Mouse (Mus musculus) B cell, adult 2 months (primary cell): Measurements from ENCODE around the gene Gm2035.
"Not testable (repeated sequence)": the region's sequence is repeated elsewhere in the genome, so short reads cannot be mapped to it uniquely, and the experiment has no call there.

ENCODE experiments used
- DNase-seq, 2 experiments: peaks; one replicate each; pipeline ENCODE4 v3.0.0; 2022

Gene Gm2035

DNA sequence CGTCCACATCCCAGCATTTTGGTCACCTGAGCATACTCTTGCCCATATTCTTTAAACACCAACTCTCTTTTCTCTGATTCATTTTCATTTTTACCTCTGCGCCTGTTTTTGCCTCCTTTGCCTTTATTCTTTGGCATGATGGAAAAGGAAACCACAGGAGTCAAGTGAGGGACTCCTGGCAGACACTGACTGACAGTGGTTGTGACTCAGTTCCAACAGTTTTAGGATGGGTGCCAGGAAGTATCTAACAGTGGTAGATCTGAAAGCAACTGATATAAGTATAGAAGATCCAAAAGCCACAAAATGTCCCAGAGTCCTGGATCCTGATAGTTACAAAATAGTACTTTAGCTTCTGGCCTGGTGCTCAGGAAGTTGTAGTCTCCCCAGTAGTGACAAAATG is at the start of gene Gm2035:
Gm2035 (minus strand) TSS at position 137 of the 400 bp plus-strand sequence.
- not testable (repeated sequence) for DNase-seq

DNA sequence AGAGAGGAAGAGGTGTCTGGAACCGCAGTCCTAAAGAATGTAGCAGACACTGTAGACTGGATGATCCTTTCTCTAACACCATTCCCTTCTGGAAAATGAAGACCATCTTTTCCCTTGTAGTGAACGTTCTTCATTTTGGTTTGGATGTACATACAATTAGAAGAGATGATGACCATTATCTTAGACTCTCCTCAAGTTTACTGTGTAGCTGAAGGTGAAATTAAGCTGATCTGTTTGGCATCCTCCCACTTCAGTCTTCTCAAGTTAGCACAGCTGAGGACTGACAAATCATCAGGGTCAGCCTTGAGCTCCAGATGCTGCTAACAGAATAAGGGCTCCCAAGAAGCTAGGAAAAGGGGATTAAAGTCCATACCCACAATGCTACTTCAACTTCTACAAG is 34.1 kb upstream of the Gm2035 start, which contains the start of gene Gm2042:
Gm2042 (plus strand) TSS at position 301 of the 400 bp plus-strand sequence.
- not testable (repeated sequence) for DNase-seq

DNA sequence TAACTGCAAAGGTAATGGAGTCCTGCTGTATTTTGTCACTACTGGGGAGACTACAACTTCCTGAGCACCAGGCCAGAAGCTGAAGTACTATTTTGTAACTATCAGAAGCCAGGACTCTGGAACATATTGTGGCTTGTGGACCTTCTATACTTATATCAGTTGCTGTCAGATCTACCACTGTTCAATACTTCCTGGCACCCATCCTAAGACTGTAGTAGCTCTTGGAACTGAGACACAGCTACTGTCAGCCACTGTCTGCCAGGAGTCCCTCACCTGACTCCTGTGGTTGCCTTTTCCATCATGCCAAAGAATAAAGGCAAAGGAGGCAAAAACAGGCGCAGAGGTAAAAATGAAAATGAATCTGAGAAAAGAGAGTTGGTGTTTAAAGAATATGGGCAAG is 24.6 kb downstream of the Gm2035 start, which contains the start of gene Gm2022:
Gm2022 (plus strand) TSS at position 301 of the 400 bp plus-strand sequence.
- not testable (repeated sequence) for DNase-seq

DNA sequence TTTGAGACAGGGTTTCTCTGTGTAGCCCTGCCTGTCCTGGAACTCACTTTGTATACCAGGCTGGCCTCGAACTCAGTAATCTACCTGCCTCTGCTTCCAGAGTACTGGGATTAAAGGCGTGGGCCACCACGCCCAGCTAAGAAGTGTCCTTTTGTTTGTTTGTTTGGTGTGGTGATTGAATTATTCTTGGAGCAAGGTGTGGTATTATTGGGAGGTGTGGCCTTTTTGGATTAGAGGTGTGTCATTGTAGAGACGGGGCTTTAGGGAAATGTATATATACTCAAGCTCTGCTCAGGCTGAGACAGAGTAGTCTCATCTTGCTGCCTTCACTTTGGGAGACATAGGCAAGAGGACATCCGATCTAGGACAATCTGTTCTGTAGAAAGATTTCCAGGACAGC is 45.9 kb downstream of the Gm2035 start, which contains the start of gene Gm2016:
Gm2016 (plus strand) TSS at position 301 of the 400 bp plus-strand sequence.
- not testable (repeated sequence) for DNase-seq
